Mouse (Mus musculus): Measurements from ENCODE around the gene Zcchc17.

Zcchc17 gene

GRCm38 (mm10) chr4:130318122-130318521, 41.6 kb downstream of the Zcchc17 start:
- no peak for DNase-seq (ENCODE audit: low read depth in 1 of 2, low spot score in 2 of 2)

- DNase-seq (ENCODE audit: low read depth in 1 of 2, low spot score in 2 of 2) = no peak
These were observed 43.1 kb downstream of the Zcchc17 start for GRCm38 (mm10) chr4:130316691-130317090.

- no peak for DNase-seq (ENCODE audit: low read depth in 1 of 2, low spot score in 2 of 2)
These were observed 43.8 kb downstream of the Zcchc17 start for GRCm38 (mm10) chr4:130315771-130316527.

GRCm38 (mm10) chr4:130313552-130313951, 46.2 kb downstream of the Zcchc17 start:
- no peak for DNase-seq (ENCODE audit: low read depth in 1 of 2, low spot score in 2 of 2)

- no peak for DNase-seq (ENCODE audit: low read depth in 1 of 2, low spot score in 2 of 2)
These were observed 47.2 kb downstream of the Zcchc17 start for GRCm38 (mm10) chr4:130312526-130312925.

- DNase-seq (ENCODE audit: low read depth in 1 of 2, low spot score in 2 of 2) = no peak
These were observed 50.5 kb downstream of the Zcchc17 start for GRCm38 (mm10) chr4:130309254-130309653.

- no peak for DNase-seq (ENCODE audit: low read depth in 1 of 2, low spot score in 2 of 2)
These were observed 51.3 kb downstream of the Zcchc17 start, which contains the start of the genes Fabp3 and Gm10570 for GRCm38 (mm10) chr4:130308231-130309081. TSS of gene Fabp3 (plus strand) at chr4:130308595. TSS of gene Gm10570 (minus strand) at chr4:130308674.

GRCm38 (mm10) chr4:130307851-130308230, 51.9 kb downstream of the Zcchc17 start:
- no peak for DNase-seq (ENCODE audit: low read depth in 1 of 2, low spot score in 2 of 2)

GRCm38 (mm10) chr4:130306796-130307630, 52.7 kb downstream of the Zcchc17 start:
- no peak for DNase-seq (ENCODE audit: low read depth in 1 of 2, low spot score in 2 of 2)

GRCm38 (mm10) chr4:130304746-130305145, 55.0 kb downstream of the Zcchc17 start:
- no peak for DNase-seq (ENCODE audit: low read depth in 1 of 2, low spot score in 2 of 2)

GRCm38 (mm10) chr4:130302285-130302870, 57.4 kb downstream of the Zcchc17 start:
- no peak for DNase-seq (ENCODE audit: low read depth in 1 of 2, low spot score in 2 of 2)

GRCm38 (mm10) chr4:130299629-130300018, 60.1 kb downstream of the Zcchc17 start:
- no peak for DNase-seq (ENCODE audit: low read depth in 1 of 2, low spot score in 2 of 2)

GRCm38 (mm10) chr4:130298877-130299628, 60.7 kb downstream of the Zcchc17 start:
- DNase-seq (ENCODE audit: low read depth in 1 of 2, low spot score in 2 of 2) = no peak

- DNase-seq (ENCODE audit: low read depth in 1 of 2, low spot score in 2 of 2) = no peak
These were observed 62.6 kb downstream of the Zcchc17 start for GRCm38 (mm10) chr4:130297123-130297529.

GRCm38 (mm10) chr4:130296243-130296965, 63.3 kb downstream of the Zcchc17 start:
- DNase-seq (ENCODE audit: low read depth in 1 of 2, low spot score in 2 of 2) = no peak

- DNase-seq (ENCODE audit: low read depth in 1 of 2, low spot score in 2 of 2) = no peak
These were observed 64.5 kb downstream of the Zcchc17 start for GRCm38 (mm10) chr4:130295047-130295745.

- DNase-seq (ENCODE audit: low read depth in 1 of 2, low spot score in 2 of 2) = no peak
These were observed 65.2 kb downstream of the Zcchc17 start for GRCm38 (mm10) chr4:130294513-130294912.

GRCm38 (mm10) chr4:130292271-130292670, 67.5 kb downstream of the Zcchc17 start:
- DNase-seq (ENCODE audit: low read depth in 1 of 2, low spot score in 2 of 2) = peak; percentile 22 to 52

GRCm38 (mm10) chr4:130289824-130290223, 69.9 kb downstream of the Zcchc17 start:
- DNase-seq (ENCODE audit: low read depth in 1 of 2, low spot score in 2 of 2) = no peak
